Mouse (Mus musculus): ENCODE results near the gene Cacna1e. TPM values are rescaled to one million over a fixed set of nuclear protein-coding genes. Genes with fewer than 3 reads are reported as not detected.

The Cacna1e gene
- polyA plus RNA-seq, 1 experiment from 2014 or later: 0.49 TPM

Other genes starting within 250 kb of the Cacna1e start
- gene Ier5, start 215.1 kb upstream of the Cacna1e start, polyA plus RNA-seq (2014; fragmentation: Nextera tagmentation; extraction: Ambion mirVana): 12.4 and 15.0 TPM in 2 replicates